Mouse (Mus musculus): ENCODE results near the gene Ifitm2. TPM values are rescaled to one million over a fixed set of nuclear protein-coding genes. Genes with fewer than 3 reads are reported as not detected.
A peak's percentile ranks its signal among the peaks of the same experiment; 100 is the strongest.

Gene Ifitm2
- polyA plus RNA-seq, 1 experiment from 2014 or later, result 1,251 TPM

- WGBS, result 86% methylated on average over 2 of the region's 2 CpGs
- no peak for ATAC-seq
- H3K9me3 ChIP-seq, result no peaks in the 10 kb centered on the region
- no peak overlapping the region for H3K4me2 ChIP-seq (replicated peaks)
- no peak overlapping the region for H3K9ac ChIP-seq
- H3K4me1 ChIP-seq (replicated peaks), result peaks cover 3% of the 10 kb centered on the region
- no peak overlapping the region for H3K4me3 ChIP-seq (replicated peaks)
- H3K27ac ChIP-seq, result no peak overlapping the region
- no peaks in the 10 kb centered on the region for H3K27me3 ChIP-seq (replicated peaks)
- H3K36me3 ChIP-seq, result no peaks in the 10 kb centered on the region
Measured at GRCm38 (mm10) chr7:140961416-140961815, 5.6 kb upstream of the Ifitm2 start.

GRCm38 (mm10) chr7:140960026-140960425 lies 4.2 kb upstream of the Ifitm2 start:
- no peaks in the 10 kb centered on the region for H3K36me3 ChIP-seq
- no peaks in the 10 kb centered on the region for H3K27me3 ChIP-seq (replicated peaks)
- peaks cover 8% of the 10 kb centered on the region for H3K4me1 ChIP-seq (replicated peaks)
- no peak overlapping the region for H3K4me3 ChIP-seq (replicated peaks)
- 82% methylated on average over 5 of the region's 5 CpGs for WGBS
- H3K9me3 ChIP-seq, result no peaks in the 10 kb centered on the region
- no peak overlapping the region for H3K9ac ChIP-seq
- no peak for ATAC-seq
- no peak overlapping the region for H3K4me2 ChIP-seq (replicated peaks)
- no peak overlapping the region for H3K27ac ChIP-seq

GRCm38 (mm10) chr7:140959181-140959901 lies 3.6 kb upstream of the Ifitm2 start:
- no peaks in the 10 kb centered on the region for H3K36me3 ChIP-seq
- no peak overlapping the region for H3K9ac ChIP-seq
- WGBS, result 13% methylated on average over 9 of the region's 9 CpGs

GRCm38 (mm10) chr7:140956556-140956869 lies 726 bp upstream of the Ifitm2 start:
- H3K9me3 ChIP-seq, result no peaks in the 10 kb centered on the region
- H3K36me3 ChIP-seq, result 0 out of 2 replicates have a peak, but pooled peaks cover 3% of the 10 kb centered on the region
- WGBS, result 31% methylated on average over 6 of the region's 6 CpGs
- H3K4me2 ChIP-seq (replicated peaks), result peak overlapping the region; percentile 84
- H3K27me3 ChIP-seq (replicated peaks), result no peaks in the 10 kb centered on the region
- H3K27ac ChIP-seq, result peak overlapping the region; percentile 95
- no peak for ATAC-seq
- peaks cover 36% of the 10 kb centered on the region for H3K4me1 ChIP-seq (replicated peaks)
- H3K4me3 ChIP-seq (replicated peaks), result 0 out of 2 replicates have a peak overlapping the region, but pooled peaks have one; percentile 60
- H3K9ac ChIP-seq, result no peak overlapping the region

More at GRCm38 (mm10) chr7:140959181-140959901, 3.6 kb upstream of the Ifitm2 start:
- Histone ChIP-seq H3K27me3 (replicated peaks) (no peaks in the 10 kb centered on the region), H3K4me3 (replicated peaks) (no peak overlapping the region), H3K27ac (no peak overlapping the region), H3K4me1 (replicated peaks) (peaks cover 10% of the 10 kb centered on the region), H3K4me2 (replicated peaks) (no peak overlapping the region), H3K9me3 (no peaks in the 10 kb centered on the region)
- no peak for ATAC-seq

- H3K27ac ChIP-seq, result peak overlapping the region; percentile 95
- H3K4me2 ChIP-seq (replicated peaks), result peak overlapping the region; percentile 84
- 0 out of 2 replicates have a peak, but pooled peaks cover 3% of the 10 kb centered on the region for H3K36me3 ChIP-seq
- peak overlapping the region; percentile 63 for H3K9ac ChIP-seq
- H3K4me3 ChIP-seq (replicated peaks), result peak overlapping the region; percentile 60
- ATAC-seq, result peak; percentile 51
- 2% methylated on average over 17 of the region's 17 CpGs for WGBS
- H3K27me3 ChIP-seq (replicated peaks), result no peaks in the 10 kb centered on the region
- peaks cover 48% of the 10 kb centered on the region for H3K4me1 ChIP-seq (replicated peaks)
- H3K9me3 ChIP-seq, result no peaks in the 10 kb centered on the region
Measured at GRCm38 (mm10) chr7:140955342-140955741, 445 bp downstream of the Ifitm2 start.

GRCm38 (mm10) chr7:140954733-140955071 lies 1.1 kb downstream of the Ifitm2 start:
- peak overlapping the region; percentile 60 for H3K4me3 ChIP-seq (replicated peaks)
- H3K4me2 ChIP-seq (replicated peaks), result peak overlapping the region; percentile 84
- H3K27ac ChIP-seq, result peak overlapping the region; percentile 95
- 2% methylated on average over 9 of the region's 9 CpGs for WGBS
- peaks cover 51% of the 10 kb centered on the region for H3K4me1 ChIP-seq (replicated peaks)
- peak overlapping the region; percentile 63 for H3K9ac ChIP-seq
- no peaks in the 10 kb centered on the region for H3K9me3 ChIP-seq
- H3K36me3 ChIP-seq, result 0 out of 2 replicates have a peak, but pooled peaks cover 3% of the 10 kb centered on the region
- no peaks in the 10 kb centered on the region for H3K27me3 ChIP-seq (replicated peaks)
- peak; percentile 52 for ATAC-seq

GRCm38 (mm10) chr7:140953800-140954732 lies 1.7 kb downstream of the Ifitm2 start:
- 40% methylated on average over 15 of the region's 15 CpGs for WGBS
- Histone ChIP-seq H3K27me3 (replicated peaks) (no peaks in the 10 kb centered on the region), H3K9me3 (no peaks in the 10 kb centered on the region), H3K36me3 (0 out of 2 replicates have a peak, but pooled peaks cover 3% of the 10 kb centered on the region), H3K9ac (peak overlapping the region; percentile 63), H3K4me1 (replicated peaks) (peaks cover 51% of the 10 kb centered on the region), H3K4me2 (replicated peaks) (peak overlapping the region; percentile 84), H3K4me3 (replicated peaks) (peak overlapping the region; percentile 60), H3K27ac (peak overlapping the region; percentile 95; the same call in 1 of the 2 replicates)
- no peak for ATAC-seq

GRCm38 (mm10) chr7:140953133-140953532 lies 2.7 kb downstream of the Ifitm2 start:
- H3K4me3 ChIP-seq (replicated peaks), result no peak overlapping the region
- no peak overlapping the region for H3K9ac ChIP-seq
- 74% methylated on average over 11 of the region's 11 CpGs for WGBS

GRCm38 (mm10) chr7:140952441-140952840 lies 3.3 kb downstream of the Ifitm2 start:
- H3K9me3 ChIP-seq, result no peaks in the 10 kb centered on the region
- no peak overlapping the region for H3K4me3 ChIP-seq (replicated peaks)
- H3K27ac ChIP-seq, result 0 out of 2 replicates have a peak overlapping the region, but pooled peaks have one; percentile 14
- no peak overlapping the region; the same call in 1 of the 2 replicates for H3K4me2 ChIP-seq (replicated peaks)
- no peaks in the 10 kb centered on the region for H3K27me3 ChIP-seq (replicated peaks)
- H3K4me1 ChIP-seq (replicated peaks), result peaks cover 51% of the 10 kb centered on the region
- no peak for ATAC-seq
- H3K9ac ChIP-seq, result no peak overlapping the region
- H3K36me3 ChIP-seq, result peaks cover 16% of the 10 kb centered on the region; the same call in 1 of the 2 replicates
- WGBS, result 65% methylated on average over 7 of the region's 7 CpGs

More at GRCm38 (mm10) chr7:140953133-140953532, 2.7 kb downstream of the Ifitm2 start:
- Histone ChIP-seq H3K4me1 (replicated peaks) (peaks cover 51% of the 10 kb centered on the region), H3K27me3 (replicated peaks) (no peaks in the 10 kb centered on the region), H3K36me3 (0 out of 2 replicates have a peak, but pooled peaks cover 10% of the 10 kb centered on the region), H3K9me3 (no peaks in the 10 kb centered on the region), H3K27ac (0 out of 2 replicates have a peak overlapping the region, but pooled peaks have one; percentile 14), H3K4me2 (replicated peaks) (peak overlapping the region; percentile 84)
- ATAC-seq, result no peak

- H3K4me1 ChIP-seq (replicated peaks), result peaks cover 51% of the 10 kb centered on the region
- 62% methylated on average over 6 of the region's 6 CpGs for WGBS
- no peak overlapping the region for H3K4me3 ChIP-seq (replicated peaks)
- H3K27ac ChIP-seq, result no peak overlapping the region
- no peaks in the 10 kb centered on the region for H3K9me3 ChIP-seq
- no peak overlapping the region for H3K4me2 ChIP-seq (replicated peaks)
- no peak overlapping the region for H3K9ac ChIP-seq
- H3K36me3 ChIP-seq, result peaks cover 23% of the 10 kb centered on the region; the same call in 1 of the 2 replicates
- no peaks in the 10 kb centered on the region for H3K27me3 ChIP-seq (replicated peaks)
- no peak for ATAC-seq
Measured at GRCm38 (mm10) chr7:140951765-140952164, 4.0 kb downstream of the Ifitm2 start.

- peaks cover 26% of the 10 kb centered on the region for H3K36me3 ChIP-seq
- no peak overlapping the region; the same call in 1 of the 2 replicates for H3K4me3 ChIP-seq (replicated peaks)
- ATAC-seq, result no peak
- no peaks in the 10 kb centered on the region for H3K27me3 ChIP-seq (replicated peaks)
- H3K4me2 ChIP-seq (replicated peaks), result peak overlapping the region; percentile 26; the same call in 1 of the 2 replicates
- H3K4me1 ChIP-seq (replicated peaks), result peaks cover 44% of the 10 kb centered on the region
- H3K9me3 ChIP-seq, result no peaks in the 10 kb centered on the region
- WGBS, result 35% methylated on average over 8 of the region's 8 CpGs
- no peak overlapping the region for H3K9ac ChIP-seq
- H3K27ac ChIP-seq, result peak overlapping the region; percentile 48
Measured at GRCm38 (mm10) chr7:140951051-140951450, 4.7 kb downstream of the Ifitm2 start.

Data from intestine, embryonic 15.5 days (tissue).